Mouse (Mus musculus): ENCODE data around the gene Kcns1.

GRCm38 (mm10) chr2:164167752-164168570 is 3.0 kb downstream of the Kcns1 start:
- no peak for TF ChIP-seq EP300 (optimal IDR thresholded peaks at IDR 0.05)
- no peak for TF ChIP-seq CTCF (IDR thresholded peaks at IDR 0.05; ENCODE audit: low read depth)

Data from stomach, postnatal 0 days (tissue).